Mouse (Mus musculus) olfactory bulb, adult 2 months (tissue): Measurements from ENCODE around the gene Noxa1. TPM values are rescaled to one million over a fixed set of nuclear protein-coding genes. Genes with fewer than 3 reads are reported as not detected.

Experiments
- H3K27ac ChIP-seq: fragments of 200-500 bp; 2 replicates; pipeline ENCODE4 v1.5.1; 2012; ENCODE audit warnings: low read depth, low read length; ENCODE audit not compliant: insufficient read depth
- H3K4me1 ChIP-seq: fragments of 200-500 bp; 2 replicates; pipeline ENCODE4 v1.6.1; 2012; ENCODE audit warnings: low read length; ENCODE audit not compliant: control insufficient read depth, insufficient read depth
- H3K4me3 ChIP-seq: fragments of 200-500 bp; 2 replicates; pipeline ENCODE4 v1.5.1; 2012; ENCODE audit warnings: mild to moderate bottlenecking, low read depth, low read length, moderate library complexity; ENCODE audit not compliant: insufficient read depth
- CTCF ChIP-seq: fragments of 200-500 bp; IDR thresholded peaks from 2 replicates; pipeline ENCODE4 v1.5.1; 2012; ENCODE audit warnings: low read depth, mild to moderate bottlenecking, low read length, moderate library complexity; ENCODE audit not compliant: insufficient read depth
- POLR2A ChIP-seq: fragments of 200-500 bp; IDR thresholded peaks from 2 replicates; pipeline ENCODE4 v1.6.1; 2012; ENCODE audit warnings: mild to moderate bottlenecking, low read depth, low read length, moderate library complexity; ENCODE audit not compliant: insufficient read depth
- WGBS: fragments of 180-500 bp; shearing (Covaris S2); methylation state at CpG from one replicate; pipeline ENCODE4 v1.1.7; 2018; 5-methylcytosine and 5-hydroxymethylcytosine counted together
- polyA plus RNA-seq: library from polyadenylated mRNA; stranded (reverse); fragments of >200 nt; gene quantifications from 2 replicates; pipeline ENCODE4 v1.2.4, GENCODE M21; 2012; ENCODE audit warnings: low replicate concordance; ENCODE audit not compliant: missing spikeins, insufficient read depth, insufficient read length

The Noxa1 gene
- polyA plus RNA-seq, 1 experiment: not detected

- Histone ChIP-seq H3K4me3 (peak overlapping the region; percentile 91), H3K4me1 (peaks cover 34% of the 10 kb centered on the region), H3K27ac (peak overlapping the region; percentile 76; the same call in 1 of the 2 replicates)
- TF ChIP-seq POLR2A (no peak), CTCF (no peak)
- WGBS: 0% methylated on average over 2 of the region's 2 CpGs
Observed at GRCm38 (mm10) chr2:25055068-25055405, 39.9 kb downstream of the Noxa1 start.

GRCm38 (mm10) chr2:25054221-25055067 lies 40.5 kb downstream of the Noxa1 start, which contains the start of gene Nsmf:
TSS of gene Nsmf (plus strand) at chr2:25054355.
- Histone ChIP-seq H3K27ac (peak within 1 kb of the TSS; percentile 76), H3K4me3 (peak within 1 kb of the TSS; percentile 91), H3K4me1 (peaks cover 34% of the 10 kb centered on the region)
- WGBS: under 1% methylated on average over 47 of the region's 47 CpGs
- TF ChIP-seq POLR2A: peak; percentile 93
- TF ChIP-seq CTCF: no peak

GRCm38 (mm10) chr2:25053101-25053500 lies 41.8 kb downstream of the Noxa1 start:
- TF ChIP-seq CTCF (no peak), POLR2A (no peak)
- 87% methylated on average over 6 of the region's 6 CpGs for WGBS
- no peak overlapping the region for H3K27ac ChIP-seq
- H3K4me3 ChIP-seq: no peak overlapping the region
- H3K4me1 ChIP-seq: peaks cover 25% of the 10 kb centered on the region

- TF ChIP-seq CTCF: no peak
- no peak for TF ChIP-seq POLR2A
- Histone ChIP-seq H3K4me1 (peaks cover 21% of the 10 kb centered on the region), H3K27ac (no peak overlapping the region), H3K4me3 (no peak overlapping the region)
- 88% methylated on average over 8 of the region's 8 CpGs for WGBS
Observed at GRCm38 (mm10) chr2:25051450-25051849, 43.5 kb downstream of the Noxa1 start.

- TF ChIP-seq CTCF: no peak
- Histone ChIP-seq H3K4me1 (peaks cover 16% of the 10 kb centered on the region), H3K4me3 (no peak overlapping the region), H3K27ac (no peak overlapping the region)
- WGBS: 88% methylated on average over 7 of the region's 7 CpGs
Observed at GRCm38 (mm10) chr2:25050921-25051320, 44.0 kb downstream of the Noxa1 start.

GRCm38 (mm10) chr2:25040089-25040488 lies 54.9 kb downstream of the Noxa1 start:
- Histone ChIP-seq H3K4me1 (no peaks in the 10 kb centered on the region), H3K4me3 (no peak overlapping the region), H3K27ac (no peak overlapping the region)
- 86% methylated on average over 5 of the region's 5 CpGs for WGBS
- TF ChIP-seq POLR2A (no peak), CTCF (no peak)

Other genes with a start within 250 kb of the Noxa1 start
- gene Ehmt1, start 175.5 kb downstream of the Noxa1 start, polyA plus RNA-seq: 294 TPM in 1 of 2 replicates, not detected in the other
- gene Arrdc1, start 159.9 kb downstream of the Noxa1 start, polyA plus RNA-seq: not detected in 2 replicates
- gene Zmynd19, start 145.4 kb downstream of the Noxa1 start, polyA plus RNA-seq: not detected in 2 replicates
- gene Dph7, start 132.7 kb downstream of the Noxa1 start, polyA plus RNA-seq: not detected in 2 replicates
- gene Mrpl41, start 120.1 kb downstream of the Noxa1 start, polyA plus RNA-seq: not detected in 2 replicates
- not detected in 2 replicates for gene Pnpla7, start 119.1 kb downstream of the Noxa1 start, polyA plus RNA-seq
- gene Nsmf, start 40.8 kb downstream of the Noxa1 start, polyA plus RNA-seq: not detected in 2 replicates
- gene Entpd8, start 14.8 kb downstream of the Noxa1 start, polyA plus RNA-seq: not detected in 2 replicates
- not detected in 2 replicates for gene Nrarp, start 85.6 kb upstream of the Noxa1 start, polyA plus RNA-seq
- gene Tor4a, start 101.7 kb upstream of the Noxa1 start, polyA plus RNA-seq: not detected in 2 replicates
- gene Nelfb, start 116.3 kb upstream of the Noxa1 start, polyA plus RNA-seq: not detected in 2 replicates
- gene Stpg3, start 119.5 kb upstream of the Noxa1 start, polyA plus RNA-seq: not detected in 2 replicates
- not detected in 2 replicates for gene Fam166a, start 123.6 kb upstream of the Noxa1 start, polyA plus RNA-seq
- gene Tubb4b, start 129.6 kb upstream of the Noxa1 start, polyA plus RNA-seq: 193 TPM in 1 of 2 replicates, not detected in the other
- gene Slc34a3, start 139.2 kb upstream of the Noxa1 start, polyA plus RNA-seq: not detected in 2 replicates
- not detected in 2 replicates for gene Rnf224, start 141.6 kb upstream of the Noxa1 start, polyA plus RNA-seq
- not detected in 2 replicates for gene Rnf208, start 147.1 kb upstream of the Noxa1 start, polyA plus RNA-seq
- not detected in 2 replicates for gene Cysrt1, start 147.3 kb upstream of the Noxa1 start, polyA plus RNA-seq
- gene AL732309.1, start 151.7 kb upstream of the Noxa1 start, polyA plus RNA-seq: not detected in 2 replicates
- not detected in 2 replicates for gene Tmem203, start 160.3 kb upstream of the Noxa1 start, polyA plus RNA-seq
- not detected in 2 replicates for gene Tprn, start 167.5 kb upstream of the Noxa1 start, polyA plus RNA-seq
- gene Ssna1, start 177.3 kb upstream of the Noxa1 start, polyA plus RNA-seq: not detected in 2 replicates
- not detected in 2 replicates for gene Anapc2, start 177.3 kb upstream of the Noxa1 start, polyA plus RNA-seq
- not detected in 2 replicates for gene Tmem210, start 193.0 kb upstream of the Noxa1 start, polyA plus RNA-seq
- not detected in 2 replicates for gene Lrrc26, start 194.8 kb upstream of the Noxa1 start, polyA plus RNA-seq
- gene Grin1, start 224.0 kb upstream of the Noxa1 start, polyA plus RNA-seq: 199 and 286 TPM in 2 replicates
- not detected in 2 replicates for gene Man1b1, start 237.2 kb upstream of the Noxa1 start, polyA plus RNA-seq